Mouse (Mus musculus) liver, embryonic 13.5 days (tissue): ENCODE measurements around the gene Abcb6. TPM values are rescaled to one million over a fixed set of nuclear protein-coding genes. Genes with fewer than 3 reads are reported as not detected.

Experiments
- ATAC-seq: fragments of 200-750 bp; cut with Nextera tagmentation; 2 replicates; pipeline ENCODE4 v1.8.0; 2017; ENCODE audit warnings: low read depth, mild to moderate bottlenecking, moderate number of reproducible peaks, moderate library complexity
- DNase-seq: peaks from one replicate; pipeline ENCODE4 v3.0.0; 2022
- H3K27ac ChIP-seq: fragments of 300-500 bp; sonication (generic); 2 replicates; pipeline ENCODE4 v1.5.1; 2015; ENCODE audit warnings: moderate library complexity, mild to moderate bottlenecking, inconsistent platforms
- H3K27me3 ChIP-seq: fragments of 300-500 bp; sonication (generic); 2 replicates; pipeline ENCODE4 v1.6.1; 2015; ENCODE audit warnings: mild to moderate bottlenecking, inconsistent platforms
- H3K36me3 ChIP-seq: fragments of 300-500 bp; sonication (generic); 2 replicates; pipeline ENCODE4 v1.6.1; 2015; ENCODE audit warnings: mild to moderate bottlenecking, inconsistent platforms
- H3K4me1 ChIP-seq: fragments of 300-500 bp; sonication (generic); replicated peaks from 2 replicates; pipeline ENCODE4 v1.6.1; 2015; ENCODE audit warnings: inconsistent platforms
- H3K4me2 ChIP-seq: fragments of 300-500 bp; sonication (generic); 2 replicates; pipeline ENCODE4 v1.6.1; 2015; ENCODE audit warnings: inconsistent platforms, mild to moderate bottlenecking, moderate library complexity
- H3K4me3 ChIP-seq: fragments of 300-500 bp; sonication (generic); replicated peaks from 2 replicates; pipeline ENCODE4 v1.5.1; 2015; ENCODE audit warnings: mild to moderate bottlenecking, inconsistent platforms
- H3K9ac ChIP-seq: fragments of 300-500 bp; sonication (generic); 2 replicates; pipeline ENCODE4 v1.6.1; 2015; ENCODE audit warnings: mild to moderate bottlenecking, inconsistent platforms
- H3K9me3 ChIP-seq: fragments of 300-500 bp; sonication (generic); replicated peaks from 2 replicates; pipeline ENCODE4 v1.6.1; 2016; ENCODE audit warnings: inconsistent platforms
- WGBS: fragments of 180-500 bp; shearing (Covaris S2); methylation state at CpG from one replicate; pipeline ENCODE4 v1.1.7; 2015; ENCODE audit not compliant: insufficient replicate concordance; 5-methylcytosine and 5-hydroxymethylcytosine counted together
- polyA plus RNA-seq: library from polyadenylated mRNA; unstranded; fragments of >200 nt; fragmentation: Nextera tagmentation; extraction: Ambion mirVana; gene quantifications from 2 replicates; pipeline ENCODE4 v1.2.1, GENCODE M21; 2015

Abcb6 gene
- polyA plus RNA-seq, 1 experiment from 2014 or later: 69.9 TPM

GRCm38 (mm10) chr1:75201236-75201635 lies 21.0 kb upstream of the Abcb6 start:
- no peak overlapping the region for H3K4me3 ChIP-seq
- WGBS: 75% methylated on average over 1 of the region's 1 CpGs
- no peaks in the 10 kb centered on the region for H3K9me3 ChIP-seq
- peaks cover 30% of the 10 kb centered on the region for H3K36me3 ChIP-seq
- DNase-seq (no peak), ATAC-seq (no peak)
- H3K4me2 ChIP-seq: no peak overlapping the region
- no peaks in the 10 kb centered on the region for H3K4me1 ChIP-seq
- no peaks in the 10 kb centered on the region for H3K27me3 ChIP-seq
- H3K9ac ChIP-seq: no peak overlapping the region
- no peak overlapping the region for H3K27ac ChIP-seq

- peak; percentile 55 for DNase-seq
- peak; percentile 30; the same call in 1 of the 2 replicates for ATAC-seq
- Histone ChIP-seq H3K36me3 (peaks cover 50% of the 10 kb centered on the region), H3K9ac (peak overlapping the region; percentile 86), H3K27ac (peak overlapping the region; percentile 97), H3K4me1 (peaks cover 51% of the 10 kb centered on the region), H3K4me3 (peak overlapping the region; percentile 87), H3K4me2 (peak overlapping the region; percentile 94), H3K9me3 (no peaks in the 10 kb centered on the region), H3K27me3 (no peaks in the 10 kb centered on the region)
- under 1% methylated on average over 19 of the region's 19 CpGs for WGBS
Observed at GRCm38 (mm10) chr1:75192452-75192851, 12.3 kb upstream of the Abcb6 start.

- H3K9me3 ChIP-seq: no peaks in the 10 kb centered on the region
- ATAC-seq: peak; percentile 98
- peak within 1 kb of the TSS; percentile 87 for H3K4me3 ChIP-seq
- H3K4me2 ChIP-seq: peak within 1 kb of the TSS; percentile 94
- WGBS: 1% methylated on average over 56 of the region's 56 CpGs
- peaks cover 51% of the 10 kb centered on the region for H3K4me1 ChIP-seq
- peak within 1 kb of the TSS; percentile 97 for H3K27ac ChIP-seq
- no peaks in the 10 kb centered on the region for H3K27me3 ChIP-seq
- peaks cover 55% of the 10 kb centered on the region for H3K36me3 ChIP-seq
- peak within 1 kb of the TSS; percentile 97 for H3K9ac ChIP-seq
- DNase-seq: peak; percentile 98
Observed at GRCm38 (mm10) chr1:75191622-75192402, 11.6 kb upstream of the Abcb6 start, which contains the start of the genes Ankzf1 and Atg9a. TSS of gene Ankzf1 (plus strand) at chr1:75192151. TSS of gene Atg9a (minus strand) at chr1:75192196.

- H3K4me1 ChIP-seq: peaks cover 51% of the 10 kb centered on the region
- H3K36me3 ChIP-seq: peaks cover 55% of the 10 kb centered on the region
- ATAC-seq (no peak; the same call in 1 of the 2 replicates), DNase-seq (no peak)
- no peaks in the 10 kb centered on the region for H3K9me3 ChIP-seq
- no peaks in the 10 kb centered on the region for H3K27me3 ChIP-seq
- H3K9ac ChIP-seq: peak overlapping the region; percentile 97
- H3K27ac ChIP-seq: peak overlapping the region; percentile 97
- H3K4me2 ChIP-seq: peak overlapping the region; percentile 88
- peak overlapping the region; percentile 87 for H3K4me3 ChIP-seq
- WGBS: 43% methylated on average over 5 of the region's 5 CpGs
Observed at GRCm38 (mm10) chr1:75191258-75191621, 11.0 kb upstream of the Abcb6 start.

- peaks cover 55% of the 10 kb centered on the region for H3K36me3 ChIP-seq
- WGBS: 38% methylated on average over 2 of the region's 2 CpGs
Observed at GRCm38 (mm10) chr1:75190577-75190976, 10.4 kb upstream of the Abcb6 start.

GRCm38 (mm10) chr1:75187914-75188483 lies 7.8 kb upstream of the Abcb6 start:
- Histone ChIP-seq H3K4me2 (no peak overlapping the region), H3K4me3 (no peak overlapping the region), H3K36me3 (peaks cover 72% of the 10 kb centered on the region), H3K9ac (no peak overlapping the region), H3K9me3 (no peaks in the 10 kb centered on the region), H3K27ac (peak overlapping the region; percentile 30; the same call in 1 of the 2 replicates), H3K4me1 (peaks cover 42% of the 10 kb centered on the region), H3K27me3 (no peaks in the 10 kb centered on the region)
- DNase-seq: no peak
- WGBS: 27% methylated on average over 2 of the region's 2 CpGs
- no peak for ATAC-seq

More at GRCm38 (mm10) chr1:75190577-75190976, 10.4 kb upstream of the Abcb6 start:
- peak overlapping the region; percentile 97 for H3K27ac ChIP-seq
- DNase-seq (peak; percentile 34), ATAC-seq (no peak)
- H3K9ac ChIP-seq: peak overlapping the region; percentile 97
- H3K27me3 ChIP-seq: no peaks in the 10 kb centered on the region
- no peaks in the 10 kb centered on the region for H3K9me3 ChIP-seq
- peak overlapping the region; percentile 87 for H3K4me3 ChIP-seq
- H3K4me2 ChIP-seq: peak overlapping the region; percentile 88
- peaks cover 51% of the 10 kb centered on the region for H3K4me1 ChIP-seq

- DNase-seq: no peak
- Histone ChIP-seq H3K36me3 (peaks cover 81% of the 10 kb centered on the region), H3K4me2 (no peak overlapping the region), H3K27me3 (no peaks in the 10 kb centered on the region), H3K9me3 (0 out of 2 replicates have a peak, but pooled peaks cover 4% of the 10 kb centered on the region), H3K4me3 (no peak overlapping the region), H3K4me1 (peaks cover 40% of the 10 kb centered on the region), H3K9ac (no peak overlapping the region), H3K27ac (no peak overlapping the region)
- no peak for ATAC-seq
Observed at GRCm38 (mm10) chr1:75187126-75187525, 6.9 kb upstream of the Abcb6 start.

GRCm38 (mm10) chr1:75185495-75185894 lies 5.3 kb upstream of the Abcb6 start:
- peaks cover 94% of the 10 kb centered on the region for H3K36me3 ChIP-seq
- no peaks in the 10 kb centered on the region for H3K27me3 ChIP-seq
- H3K4me3 ChIP-seq: no peak overlapping the region
- no peak overlapping the region for H3K9ac ChIP-seq
- H3K4me1 ChIP-seq: peaks cover 46% of the 10 kb centered on the region
- H3K9me3 ChIP-seq: 0 out of 2 replicates have a peak, but pooled peaks cover 4% of the 10 kb centered on the region
- WGBS: 86% methylated on average over 11 of the region's 11 CpGs
- no peak overlapping the region for H3K27ac ChIP-seq
- DNase-seq (no peak), ATAC-seq (no peak)
- H3K4me2 ChIP-seq: no peak overlapping the region

- H3K36me3 ChIP-seq: peaks cover 76% of the 10 kb centered on the region
- ATAC-seq: no peak
- 68% methylated on average over 4 of the region's 4 CpGs for WGBS
Observed at GRCm38 (mm10) chr1:75182160-75182559, 2.0 kb upstream of the Abcb6 start.

GRCm38 (mm10) chr1:75181377-75181870 lies 1.2 kb upstream of the Abcb6 start:
- DNase-seq: no peak
- Histone ChIP-seq H3K9me3 (0 out of 2 replicates have a peak, but pooled peaks cover 4% of the 10 kb centered on the region), H3K27me3 (no peaks in the 10 kb centered on the region), H3K9ac (peak overlapping the region; percentile 99; the same call in 1 of the 2 replicates), H3K4me1 (peaks cover 48% of the 10 kb centered on the region), H3K4me2 (peak overlapping the region; percentile 96; the same call in 1 of the 2 replicates), H3K4me3 (no peak overlapping the region), H3K27ac (peak overlapping the region; percentile 100), H3K36me3 (peaks cover 76% of the 10 kb centered on the region)
- 83% methylated on average over 4 of the region's 4 CpGs for WGBS
- no peak for ATAC-seq

More at GRCm38 (mm10) chr1:75182160-75182559, 2.0 kb upstream of the Abcb6 start:
- Histone ChIP-seq H3K27me3 (no peaks in the 10 kb centered on the region), H3K27ac (peak overlapping the region; percentile 100; the same call in 1 of the 2 replicates), H3K4me2 (no peak overlapping the region), H3K9me3 (0 out of 2 replicates have a peak, but pooled peaks cover 4% of the 10 kb centered on the region), H3K4me1 (peaks cover 40% of the 10 kb centered on the region), H3K4me3 (no peak overlapping the region), H3K9ac (no peak overlapping the region)
- DNase-seq: no peak

GRCm38 (mm10) chr1:75180741-75181140 lies 549 bp upstream of the Abcb6 start:
- ATAC-seq: 0 out of 2 replicates have a peak, but pooled peaks have one; percentile 10
- Histone ChIP-seq H3K4me2 (peak overlapping the region; percentile 96), H3K27me3 (no peaks in the 10 kb centered on the region), H3K9ac (peak overlapping the region; percentile 99), H3K27ac (peak overlapping the region; percentile 100), H3K36me3 (peaks cover 76% of the 10 kb centered on the region), H3K4me3 (peak overlapping the region; percentile 95), H3K9me3 (0 out of 2 replicates have a peak, but pooled peaks cover 4% of the 10 kb centered on the region), H3K4me1 (peaks cover 55% of the 10 kb centered on the region)
- DNase-seq: no peak
- WGBS: 36% methylated on average over 7 of the region's 7 CpGs
